Mouse (Mus musculus): ENCODE measurements around the gene Fcho2.

GRCm38 (mm10) chr13:98804480-98804879 lies 10.8 kb downstream of the Fcho2 start:
- TF ChIP-seq CTCF (conservative IDR thresholded peaks at IDR 0.05 in 1 of 2, IDR thresholded peaks at IDR 0.05 in 1 of 2; ENCODE audit: low read depth in 2 of 2, low read length in 2 of 2) (no peak), POLR2A (IDR thresholded peaks at IDR 0.05; ENCODE audit: low read depth, low read length) (no peak), POLR2AphosphoS2 (IDR thresholded peaks at IDR 0.05; ENCODE audit: low read depth, low read length) (no peak), E2F4 (IDR thresholded peaks at IDR 0.05; ENCODE audit: insufficient replicate concordance, low read depth, low read length) (no peak), BHLHE40 (IDR thresholded peaks at IDR 0.05; ENCODE audit: low read depth, low read length) (no peak), RAD21 (IDR thresholded peaks at IDR 0.05; ENCODE audit: low read depth, low read length) (no peak), USF2 (conservative IDR thresholded peaks at IDR 0.05; ENCODE audit: low read depth, low read length) (no peak), RCOR1 (conservative IDR thresholded peaks at IDR 0.05; ENCODE audit: low read depth, low read length) (no peak), UBTF (IDR thresholded peaks at IDR 0.05; ENCODE audit: low read depth, low read length) (no peak), SIN3A (IDR thresholded peaks at IDR 0.05; ENCODE audit: low read length) (no peak), EP300 (IDR thresholded peaks at IDR 0.05; ENCODE audit: low read length) (no peak), USF1 (IDR thresholded peaks at IDR 0.05; ENCODE audit: low read depth, low read length) (no peak), ELF1 (IDR thresholded peaks at IDR 0.05; ENCODE audit: low read depth, low read length) (no peak), MAX (IDR thresholded peaks at IDR 0.05; ENCODE audit: low read length) (no peak)

Data from CH12.LX (cell line).